Mouse (Mus musculus) liver, embryonic 15.5 days (tissue): ENCODE measurements around the gene Spryd3. TPM values are rescaled to one million over a fixed set of nuclear protein-coding genes. Genes with fewer than 3 reads are reported as not detected.
A peak's percentile ranks its signal among the peaks of the same experiment; 100 is the strongest.

Experiments used
- ATAC-seq: fragments of 200-750 bp; cut with Nextera tagmentation; 2 replicates; pipeline ENCODE4 v1.8.0; 2017; ENCODE audit warnings: moderate number of reproducible peaks, mild to moderate bottlenecking, moderate library complexity; ENCODE audit not compliant: insufficient read depth
- H3K27ac ChIP-seq: fragments of 300-500 bp; sonication (generic); replicated peaks from 2 replicates; pipeline ENCODE4 v1.5.1; 2015; ENCODE audit warnings: mild to moderate bottlenecking, inconsistent platforms
- H3K27me3 ChIP-seq: fragments of 300-500 bp; sonication (generic); 2 replicates; pipeline ENCODE4 v1.6.1; 2015; ENCODE audit warnings: mild to moderate bottlenecking, inconsistent platforms
- H3K36me3 ChIP-seq: fragments of 300-500 bp; sonication (generic); replicated peaks from 2 replicates; pipeline ENCODE4 v1.6.1; 2015; ENCODE audit warnings: moderate library complexity, mild to moderate bottlenecking, inconsistent platforms
- H3K4me1 ChIP-seq: fragments of 300-500 bp; sonication (generic); replicated peaks from 2 replicates; pipeline ENCODE4 v1.6.1; 2015; ENCODE audit warnings: inconsistent platforms
- H3K4me2 ChIP-seq: fragments of 300-500 bp; sonication (generic); 2 replicates; pipeline ENCODE4 v1.6.1; 2015; ENCODE audit warnings: moderate library complexity, mild to moderate bottlenecking, inconsistent platforms
- H3K4me3 ChIP-seq: fragments of 300-500 bp; sonication (generic); replicated peaks from 2 replicates; pipeline ENCODE4 v1.5.1; 2015; ENCODE audit warnings: mild to moderate bottlenecking, inconsistent platforms
- H3K9ac ChIP-seq: fragments of 300-500 bp; sonication (generic); 2 replicates; pipeline ENCODE4 v1.6.1; 2015; ENCODE audit warnings: moderate library complexity, mild to moderate bottlenecking, inconsistent platforms
- H3K9me3 ChIP-seq: fragments of 300-500 bp; sonication (generic); replicated peaks from 2 replicates; pipeline ENCODE4 v1.6.1; 2016; ENCODE audit warnings: inconsistent platforms
- WGBS: fragments of 180-500 bp; shearing (Covaris S2); methylation state at CpG from one replicate; pipeline ENCODE4 v1.1.7; 2015; ENCODE audit warnings: mixed read lengths; ENCODE audit not compliant: insufficient replicate concordance; 5-methylcytosine and 5-hydroxymethylcytosine counted together
- polyA plus RNA-seq: library from polyadenylated mRNA; unstranded; fragments of >200 nt; fragmentation: Nextera tagmentation; extraction: Ambion mirVana; gene quantifications from 2 replicates; pipeline ENCODE4 v1.2.1, GENCODE M21; 2015

The Spryd3 gene
- polyA plus RNA-seq, 1 experiment from 2014 or later, result 12.9 TPM

- Histone ChIP-seq H3K27ac (no peak overlapping the region), H3K4me1 (peaks cover 24% of the 10 kb centered on the region), H3K9me3 (no peaks in the 10 kb centered on the region), H3K9ac (no peak overlapping the region), H3K4me2 (no peak overlapping the region), H3K4me3 (no peak overlapping the region), H3K36me3 (peaks cover 8% of the 10 kb centered on the region; the same call in 1 of the 2 replicates), H3K27me3 (peaks cover 15% of the 10 kb centered on the region)
- 71% methylated on average over 11 of the region's 11 CpGs for WGBS
- ATAC-seq, result no peak
Measured at GRCm38 (mm10) chr15:102111495-102111829, 24.6 kb downstream of the Spryd3 start.

GRCm38 (mm10) chr15:102110701-102111494 lies 25.1 kb downstream of the Spryd3 start:
- H3K36me3 ChIP-seq, result peaks cover 2% of the 10 kb centered on the region; the same call in 1 of the 2 replicates
- H3K9me3 ChIP-seq, result no peaks in the 10 kb centered on the region
- H3K4me3 ChIP-seq, result no peak overlapping the region
- 63% methylated on average over 29 of the region's 29 CpGs for WGBS
- peaks cover 27% of the 10 kb centered on the region for H3K4me1 ChIP-seq
- no peak overlapping the region for H3K27ac ChIP-seq
- peaks cover 21% of the 10 kb centered on the region for H3K27me3 ChIP-seq
- no peak overlapping the region for H3K9ac ChIP-seq
- no peak overlapping the region for H3K4me2 ChIP-seq
- ATAC-seq, result no peak

GRCm38 (mm10) chr15:102110271-102110670 lies 25.8 kb downstream of the Spryd3 start:
- Histone ChIP-seq H3K9ac (no peak overlapping the region), H3K36me3 (no peaks in the 10 kb centered on the region; the same call in 1 of the 2 replicates), H3K4me1 (peaks cover 28% of the 10 kb centered on the region), H3K27ac (no peak overlapping the region), H3K27me3 (peaks cover 27% of the 10 kb centered on the region), H3K4me2 (no peak overlapping the region), H3K4me3 (no peak overlapping the region), H3K9me3 (no peaks in the 10 kb centered on the region)
- ATAC-seq, result no peak
- WGBS, result 75% methylated on average over 7 of the region's 7 CpGs

GRCm38 (mm10) chr15:102108651-102109525 lies 27.1 kb downstream of the Spryd3 start:
- no peak for ATAC-seq
- no peaks in the 10 kb centered on the region for H3K9me3 ChIP-seq
- no peaks in the 10 kb centered on the region; the same call in 1 of the 2 replicates for H3K36me3 ChIP-seq
- 49% methylated on average over 18 of the region's 18 CpGs for WGBS
- H3K4me2 ChIP-seq, result no peak overlapping the region
- H3K9ac ChIP-seq, result no peak overlapping the region
- H3K4me1 ChIP-seq, result peaks cover 38% of the 10 kb centered on the region
- peaks cover 41% of the 10 kb centered on the region for H3K27me3 ChIP-seq
- no peak overlapping the region for H3K4me3 ChIP-seq
- no peak overlapping the region for H3K27ac ChIP-seq

- peaks cover 45% of the 10 kb centered on the region for H3K4me1 ChIP-seq
- H3K9me3 ChIP-seq, result no peaks in the 10 kb centered on the region
- H3K4me2 ChIP-seq, result peak overlapping the region; percentile 62; the same call in 1 of the 2 replicates
- 32% methylated on average over 13 of the region's 13 CpGs for WGBS
- no peak overlapping the region for H3K27ac ChIP-seq
- no peaks in the 10 kb centered on the region; the same call in 1 of the 2 replicates for H3K36me3 ChIP-seq
- no peak for ATAC-seq
- H3K9ac ChIP-seq, result no peak overlapping the region
- H3K27me3 ChIP-seq, result peaks cover 50% of the 10 kb centered on the region
- H3K4me3 ChIP-seq, result no peak overlapping the region
Measured at GRCm38 (mm10) chr15:102107689-102108573, 28.1 kb downstream of the Spryd3 start.

GRCm38 (mm10) chr15:102106754-102107456 lies 29.1 kb downstream of the Spryd3 start:
- Histone ChIP-seq H3K4me1 (peaks cover 47% of the 10 kb centered on the region), H3K9me3 (no peaks in the 10 kb centered on the region), H3K4me2 (peak overlapping the region; percentile 62), H3K27ac (no peak overlapping the region), H3K9ac (no peak overlapping the region), H3K4me3 (peak overlapping the region; percentile 40), H3K36me3 (no peaks in the 10 kb centered on the region; the same call in 1 of the 2 replicates), H3K27me3 (peaks cover 60% of the 10 kb centered on the region)
- 25% methylated on average over 38 of the region's 38 CpGs for WGBS
- no peak for ATAC-seq

GRCm38 (mm10) chr15:102105764-102106730 lies 30.0 kb downstream of the Spryd3 start:
- Histone ChIP-seq H3K36me3 (no peaks in the 10 kb centered on the region; the same call in 1 of the 2 replicates), H3K4me2 (peak overlapping the region; percentile 62), H3K4me3 (peak overlapping the region; percentile 40; the same call in 1 of the 2 replicates), H3K9me3 (no peaks in the 10 kb centered on the region), H3K27me3 (peaks cover 69% of the 10 kb centered on the region), H3K4me1 (peaks cover 53% of the 10 kb centered on the region), H3K9ac (no peak overlapping the region), H3K27ac (no peak overlapping the region)
- ATAC-seq, result no peak
- WGBS, result 22% methylated on average over 18 of the region's 18 CpGs

DNA sequence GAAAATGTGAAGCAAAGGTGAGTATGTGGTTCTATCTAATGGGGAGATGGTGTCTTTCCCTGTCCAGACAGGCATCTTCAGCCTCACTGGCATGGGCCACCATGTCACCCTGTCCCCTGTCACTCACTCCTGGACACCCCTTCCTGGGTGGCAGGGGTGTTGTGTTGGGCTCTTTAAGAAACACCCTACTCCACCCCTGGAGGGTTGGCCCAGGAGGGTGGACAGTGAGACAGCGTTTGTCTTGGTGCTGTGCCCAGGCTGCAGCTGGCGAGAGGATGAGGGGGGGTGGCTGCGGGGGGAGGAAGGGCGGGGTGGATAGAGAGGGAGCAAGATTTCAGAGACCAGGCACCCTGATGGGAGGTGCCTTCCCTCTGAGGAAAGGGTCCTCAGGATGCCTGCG lies 30.7 kb downstream of the Spryd3 start:
- no peak overlapping the region for H3K4me2 ChIP-seq
- peaks cover 73% of the 10 kb centered on the region for H3K27me3 ChIP-seq
- peaks cover 59% of the 10 kb centered on the region for H3K4me1 ChIP-seq
- WGBS, result 39% methylated on average over 5 of the region's 5 CpGs
- no peak for ATAC-seq
- H3K4me3 ChIP-seq, result no peak overlapping the region
- H3K36me3 ChIP-seq, result no peaks in the 10 kb centered on the region; the same call in 1 of the 2 replicates
- H3K9ac ChIP-seq, result no peak overlapping the region
- no peaks in the 10 kb centered on the region for H3K9me3 ChIP-seq
- no peak overlapping the region for H3K27ac ChIP-seq

GRCm38 (mm10) chr15:102103947-102104555 lies 32.0 kb downstream of the Spryd3 start:
- Histone ChIP-seq H3K9me3 (no peaks in the 10 kb centered on the region), H3K36me3 (no peaks in the 10 kb centered on the region), H3K4me3 (peak overlapping the region; percentile 32; the same call in 1 of the 2 replicates), H3K9ac (no peak overlapping the region), H3K4me1 (peaks cover 71% of the 10 kb centered on the region), H3K27ac (peak overlapping the region; percentile 64; the same call in 1 of the 2 replicates), H3K4me2 (peak overlapping the region; percentile 28), H3K27me3 (peaks cover 82% of the 10 kb centered on the region)
- no peak for ATAC-seq
- WGBS, result 45% methylated on average over 12 of the region's 12 CpGs
